Mouse (Mus musculus): ENCODE data around the gene Ubl3.
A peak's percentile ranks its signal among the peaks of the same experiment; 100 is the strongest.

Gene Ubl3

DNA sequence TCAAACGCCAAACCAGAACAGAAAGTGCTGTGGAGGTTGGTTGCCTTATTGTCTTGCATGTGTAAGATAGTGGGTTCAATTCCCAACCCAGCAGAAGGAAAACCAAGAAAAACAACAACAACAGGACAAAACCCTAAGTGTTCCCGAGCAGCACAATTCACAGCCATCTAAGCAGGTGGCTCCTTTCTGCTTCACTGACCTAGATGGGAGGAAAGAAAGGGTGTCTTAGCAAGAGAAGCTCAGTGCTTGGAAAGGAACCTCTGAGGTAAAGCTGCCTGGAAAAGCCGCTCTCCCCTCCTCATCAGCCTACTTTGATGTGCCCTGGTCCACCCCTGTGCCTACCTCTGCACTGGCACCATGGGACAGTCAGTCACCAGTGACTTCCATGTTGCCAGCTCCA is 70.8 kb downstream of the Ubl3 start:
- ATAC-seq (ENCODE audit: low TSS enrichment), result no peak

- no peak for ATAC-seq (ENCODE audit: low TSS enrichment)
Measured at GRCm38 (mm10) chr5:148474346-148474745, 78.2 kb downstream of the Ubl3 start.

DNA sequence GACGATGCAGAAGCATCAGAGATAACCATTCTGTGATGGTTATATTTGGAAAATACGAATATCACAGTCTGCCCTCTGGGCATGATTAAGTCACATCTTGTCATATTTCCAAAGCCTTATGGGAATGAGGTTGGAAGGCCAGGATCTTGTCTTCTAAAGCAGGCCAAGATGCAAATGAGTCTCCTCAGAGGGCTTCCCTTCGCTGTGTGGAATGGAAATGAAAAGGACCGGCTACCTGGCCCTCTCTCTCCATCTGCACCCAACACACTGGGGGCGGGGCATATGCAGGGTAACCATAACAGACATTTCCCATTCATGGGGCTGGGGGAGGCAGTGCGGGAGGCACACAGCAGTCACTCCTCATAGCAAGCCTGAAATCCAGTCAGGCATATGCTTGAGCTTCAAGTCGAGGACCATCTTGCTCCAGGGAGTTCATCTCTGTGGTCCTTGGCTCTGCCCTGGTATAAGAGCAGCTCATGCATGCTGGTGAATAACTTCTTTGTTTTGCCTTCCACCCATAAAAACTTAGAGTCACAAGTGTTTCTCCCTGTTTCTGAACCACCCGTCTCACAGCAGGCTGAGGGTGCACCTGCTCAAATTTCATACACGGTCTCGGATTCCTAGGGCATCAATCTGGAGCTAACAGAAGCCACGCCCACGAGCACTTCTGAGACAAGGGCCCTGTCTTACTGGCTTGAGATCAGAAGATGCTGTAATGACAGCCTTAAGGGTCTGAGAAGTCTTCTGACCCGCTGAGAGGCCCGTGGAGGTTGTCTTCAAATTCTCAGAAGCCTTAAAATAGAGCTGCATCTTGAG is 83.8 kb downstream of the Ubl3 start:
- ATAC-seq (ENCODE audit: low TSS enrichment), result no peak

- ATAC-seq (ENCODE audit: low TSS enrichment), result no peak
Measured at GRCm38 (mm10) chr5:148466933-148467607, 85.5 kb downstream of the Ubl3 start.

DNA sequence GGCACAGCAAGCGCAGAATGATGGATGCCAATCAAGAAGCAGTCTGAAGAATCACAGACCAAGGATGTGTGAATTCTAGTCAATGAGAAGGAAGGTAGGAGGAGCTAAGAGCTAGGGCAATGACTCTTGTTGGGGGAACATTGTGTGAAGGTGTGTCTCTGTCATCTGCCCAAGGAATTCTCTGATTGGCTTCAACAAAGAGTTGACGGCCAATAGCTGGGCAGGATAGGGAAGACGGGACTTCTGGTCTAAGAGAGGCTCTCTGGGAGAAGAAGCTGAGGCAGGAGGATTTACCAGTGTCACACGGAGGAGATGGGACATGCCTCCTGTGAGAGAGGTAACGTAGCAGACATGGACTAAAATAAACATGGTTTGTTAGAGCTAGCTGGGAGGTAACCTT is 86.5 kb downstream of the Ubl3 start:
- no peak for ATAC-seq (ENCODE audit: low TSS enrichment)

- no peak for ATAC-seq (ENCODE audit: low TSS enrichment)
Measured at GRCm38 (mm10) chr5:148465091-148465490, 87.5 kb downstream of the Ubl3 start.

DNA sequence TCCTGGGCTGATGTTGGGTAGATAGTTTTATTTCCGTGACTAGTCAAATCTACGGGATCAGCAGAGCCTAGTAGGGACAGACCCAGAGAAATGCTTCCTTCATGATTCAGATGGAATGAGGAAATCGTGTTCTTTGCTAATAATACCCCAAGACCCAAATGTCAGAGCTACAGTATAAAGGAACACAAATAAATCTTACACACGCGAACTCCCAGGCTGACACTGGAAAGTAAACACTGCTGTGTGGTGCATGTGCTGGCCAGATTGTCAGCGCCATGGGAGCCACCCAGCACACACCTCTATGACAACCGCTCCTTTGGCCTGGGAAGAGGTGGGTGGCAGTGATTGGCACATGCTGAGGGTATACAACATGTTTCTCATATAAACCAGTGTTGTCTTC is 88.1 kb downstream of the Ubl3 start:
- ATAC-seq (ENCODE audit: low TSS enrichment), result no peak

GRCm38 (mm10) chr5:148463783-148464294 is 88.8 kb downstream of the Ubl3 start:
- ATAC-seq (ENCODE audit: low TSS enrichment), result peak; percentile 91

Data from frontal cortex, adult (tissue).